Comparison of ENCODE assay signal across 16 mouse cellular contexts in the genomic region with DNA sequence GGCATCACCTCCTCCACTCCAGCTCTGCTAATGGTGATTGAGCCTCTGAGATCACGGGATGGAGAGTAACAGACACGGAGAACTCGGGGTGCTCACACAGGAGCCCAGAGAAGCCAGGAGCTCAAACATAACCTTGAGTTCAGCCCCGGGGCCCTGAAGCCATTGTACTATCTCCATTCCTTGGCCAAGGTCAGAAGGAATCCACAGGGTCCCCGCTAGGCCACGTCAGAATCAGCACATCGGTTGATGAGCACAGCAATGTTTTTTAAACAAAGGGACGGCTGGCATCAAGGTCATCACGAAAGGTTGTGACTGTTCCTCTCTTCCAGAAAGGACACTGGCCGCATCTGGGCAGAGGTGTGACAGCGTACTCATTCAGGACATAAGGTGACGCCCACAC.
"Had no signal": no experiment of that assay in that cellular context is flagged by ENCODE, and none has a peak within 500 bp of the region (broad histone marks: within the 10 kb centered on the region; RNA-seq: fewer than 3 reads in every experiment).

No protein-coding gene starts in this region.

- H3K9me3 ChIP-seq: liver, embryonic 13.5 days; midbrain, embryonic 12.5 days; neural tube, embryonic 12.5 days; neural tube, embryonic 15.5 days had no signal

- DNase-seq: kidney, adult 2 months; kidney, postnatal 25 days; layer of hippocampus, adult 9-11 months; layer of hippocampus, postnatal 36 days; liver, embryonic 13.5 days; lung, adult 2 months; lung, postnatal 14 days; lung, postnatal 4 days; thymus, adult 18-20 months; thymus, postnatal 36 days had no signal

- H3K36me3 ChIP-seq: liver, embryonic 13.5 days; midbrain, embryonic 12.5 days; neural tube, embryonic 12.5 days; neural tube, embryonic 15.5 days had no signal

- H3K4me3 ChIP-seq: layer of hippocampus, adult 2 months; left cerebral cortex, adult 2 months; liver, embryonic 13.5 days; midbrain, embryonic 12.5 days; neural tube, embryonic 12.5 days; neural tube, embryonic 15.5 days had no signal

- H3K27ac ChIP-seq: kidney, postnatal 0 days; layer of hippocampus, adult 2 months; left cerebral cortex, adult 2 months; liver, embryonic 13.5 days; midbrain, embryonic 12.5 days; neural tube, embryonic 12.5 days; neural tube, embryonic 15.5 days had no signal

- H3K4me1 ChIP-seq: liver, embryonic 13.5 days; midbrain, embryonic 12.5 days; neural tube, embryonic 12.5 days; neural tube, embryonic 15.5 days had no signal

- H3K27me3 ChIP-seq: liver, embryonic 13.5 days; midbrain, embryonic 12.5 days; neural tube, embryonic 12.5 days; neural tube, embryonic 15.5 days had no signal
